Mouse (Mus musculus): ENCODE measurements around the gene Ruvbl2. TPM values are rescaled to one million over a fixed set of nuclear protein-coding genes. Genes with fewer than 3 reads are reported as not detected.

Ruvbl2 gene
- total and polyA plus RNA-seq, 3 experiments = 253 to 277 (median 267) TPM

GRCm38 (mm10) chr7:45436444-45436843, 1.5 kb downstream of the Ruvbl2 start:
- H3K79me2 ChIP-seq (replicated peaks; ENCODE audit: control insufficient read depth, extremely low read depth, insufficient read depth, poor library complexity, severe bottlenecking) = peaks cover 26% of the 10 kb centered on the region
- H3K4me3 ChIP-seq (replicated peaks in 1 of 3; ENCODE audit: low read depth in 2 of 3, low read length in 2 of 3, poor library complexity in 1 of 3) = no peak overlapping the region
- H3K4me1 ChIP-seq (ENCODE audit: control insufficient read depth in 1 of 2, insufficient read depth in 2 of 2) = peaks cover 3 to 50% of the 10 kb centered on the region in 2 experiments; a peak in 3 of 4 replicates
- H3K4me2 ChIP-seq (ENCODE audit: insufficient read depth, low read depth, poor library complexity, severe bottlenecking) = no peak overlapping the region
- TF ChIP-seq RAD21 (IDR thresholded peaks at IDR 0.05; ENCODE audit: low read depth, low read length) (no peak), MYC (IDR thresholded peaks at IDR 0.05; ENCODE audit: low read depth, low read length) (no peak), SMC3 (IDR thresholded peaks at IDR 0.05; ENCODE audit: low read depth, low read length) (no peak), CTCF (conservative IDR thresholded peaks at IDR 0.05 in 1 of 2, IDR thresholded peaks at IDR 0.05 in 1 of 2; ENCODE audit: low read depth in 2 of 2, low read length in 2 of 2) (no peak), KAT2A (IDR thresholded peaks at IDR 0.05; ENCODE audit: insufficient replicate concordance, low read length) (no peak)
- no peak overlapping the region for H3K9ac ChIP-seq (ENCODE audit: insufficient read depth, low read depth)
- no peak for DNase-seq (ENCODE audit: extremely low read depth)
- no peaks in the 10 kb centered on the region for H3K27me3 ChIP-seq (replicated peaks)
- peaks cover 17 to 52% of the 10 kb centered on the region in 2 experiments for H3K36me3 ChIP-seq (replicated peaks in 1 of 2; ENCODE audit: control insufficient read depth in 1 of 2, insufficient read depth in 1 of 2, low read length in 1 of 2)
- in situ Hi-C loops (cut with MboI; ENCODE audit: low pct_ligation_motif_present, low pct_unique_long_range_greater_than_20kb, low sequenced_read_pairs) (no loop called here), dilution Hi-C loops (cut with MboI; ENCODE audit: extremely low pct_ligation_motif_present, extremely low pct_unique_long_range_greater_than_20kb, low sequenced_read_pairs) (no loop called here)
- no peaks in the 10 kb centered on the region for H3K9me3 ChIP-seq (replicated peaks; ENCODE audit: low read length)
- H3K27ac ChIP-seq (ENCODE audit: insufficient read depth, low read depth) = no peak overlapping the region

- TF ChIP-seq KAT2A (IDR thresholded peaks at IDR 0.05; ENCODE audit: insufficient replicate concordance, low read length) (no peak), CHD1 (IDR thresholded peaks at IDR 0.05; ENCODE audit: low read depth, low read length) (no peak), RCOR1 (conservative IDR thresholded peaks at IDR 0.05; ENCODE audit: low read depth, low read length) (no peak), SIN3A (IDR thresholded peaks at IDR 0.05; ENCODE audit: low read length) (no peak), NELFE (IDR thresholded peaks at IDR 0.05; ENCODE audit: low read depth, low read length) (no peak), EP300 (IDR thresholded peaks at IDR 0.05; ENCODE audit: low read length) (no peak), GABPA (IDR thresholded peaks at IDR 0.05; ENCODE audit: insufficient replicate concordance, low read depth, low read length) (no peak), ZC3H11A (IDR thresholded peaks at IDR 0.05; ENCODE audit: low read depth, low read length) (no peak)
- peaks cover 32% of the 10 kb centered on the region for H3K79me2 ChIP-seq (replicated peaks; ENCODE audit: control insufficient read depth, extremely low read depth, insufficient read depth, poor library complexity, severe bottlenecking)
- no peak overlapping the region; the same call in 1 of the 2 replicates for H3K27ac ChIP-seq (ENCODE audit: insufficient read depth, low read depth)
- H3K27me3 ChIP-seq (replicated peaks) = no peaks in the 10 kb centered on the region
- H3K9me3 ChIP-seq (replicated peaks; ENCODE audit: low read length) = no peaks in the 10 kb centered on the region
- peak overlapping the region; percentile 69 for H3K9ac ChIP-seq (ENCODE audit: insufficient read depth, low read depth)
- H3K4me1 ChIP-seq (ENCODE audit: control insufficient read depth in 1 of 2, insufficient read depth in 2 of 2) = peaks cover 10 to 62% of the 10 kb centered on the region in 2 experiments; a peak in 3 of 4 replicates
- in situ Hi-C loops (cut with MboI; ENCODE audit: low pct_ligation_motif_present, low pct_unique_long_range_greater_than_20kb, low sequenced_read_pairs) (no loop called here), dilution Hi-C loops (cut with MboI; ENCODE audit: extremely low pct_ligation_motif_present, extremely low pct_unique_long_range_greater_than_20kb, low sequenced_read_pairs) (no loop called here)
- DNase-seq (ENCODE audit: extremely low read depth) = no peak
- peak overlapping the region; percentile 23 for H3K4me2 ChIP-seq (ENCODE audit: insufficient read depth, low read depth, poor library complexity, severe bottlenecking)
- peaks cover 28 to 55% of the 10 kb centered on the region in 2 experiments for H3K36me3 ChIP-seq (replicated peaks in 1 of 2; ENCODE audit: control insufficient read depth in 1 of 2, insufficient read depth in 1 of 2, low read length in 1 of 2)
- H3K4me3 ChIP-seq (replicated peaks in 1 of 3; ENCODE audit: low read depth in 2 of 3, low read length in 2 of 3, poor library complexity in 1 of 3) = peak overlapping the region; percentile 62 to 76 (median 72)
These were observed 2.9 kb downstream of the Ruvbl2 start for GRCm38 (mm10) chr7:45435038-45435437.

All from CH12.LX (cell line).